Mouse (Mus musculus) olfactory bulb, adult 2 months (tissue): Measurements from ENCODE around the gene Igfbp7.
A peak's percentile ranks its signal among the peaks of the same experiment; 100 is the strongest.

Experiments
- CTCF ChIP-seq: fragments of 200-500 bp; IDR thresholded peaks from 2 replicates; pipeline ENCODE4 v1.5.1; 2012; ENCODE audit warnings: low read depth, mild to moderate bottlenecking, low read length, moderate library complexity; ENCODE audit not compliant: insufficient read depth
- POLR2A ChIP-seq: fragments of 200-500 bp; IDR thresholded peaks from 2 replicates; pipeline ENCODE4 v1.6.1; 2012; ENCODE audit warnings: mild to moderate bottlenecking, low read depth, low read length, moderate library complexity; ENCODE audit not compliant: insufficient read depth

- peak; percentile 59 for TF ChIP-seq POLR2A
- TF ChIP-seq CTCF: no peak
Observed at GRCm38 (mm10) chr5:77309924-77310772, 97.7 kb downstream of the Igfbp7 start, which contains the start of the genes Noa1 and Polr2b.
